Mouse (Mus musculus) layer of hippocampus, postnatal 14 days (tissue): ENCODE results near the gene Anxa6. TPM values are rescaled to one million over a fixed set of nuclear protein-coding genes. Genes with fewer than 3 reads are reported as not detected.

Experiments
- DNase-seq, 2 experiments: peaks; one replicate each; pipeline ENCODE4 v3.0.0; 2021 to 2022; ENCODE audit warnings: low spot score in 2 of 2, mixed read lengths in 1 of 2
- total RNA-seq, 2 experiments: library from RNA; stranded (reverse); gene quantifications; 2 replicates each; pipeline ENCODE4 v1.2.3; 2021

Anxa6 gene
- total RNA-seq, 2 experiments from 2014 or later = 90.3 to 93.8 TPM

GRCm38 (mm10) chr11:55031211-55031990 lies 1.8 kb downstream of the Anxa6 start:
- DNase-seq = no peak

GRCm38 (mm10) chr11:55028509-55028908 lies 4.7 kb downstream of the Anxa6 start:
- no peak for DNase-seq

DNA sequence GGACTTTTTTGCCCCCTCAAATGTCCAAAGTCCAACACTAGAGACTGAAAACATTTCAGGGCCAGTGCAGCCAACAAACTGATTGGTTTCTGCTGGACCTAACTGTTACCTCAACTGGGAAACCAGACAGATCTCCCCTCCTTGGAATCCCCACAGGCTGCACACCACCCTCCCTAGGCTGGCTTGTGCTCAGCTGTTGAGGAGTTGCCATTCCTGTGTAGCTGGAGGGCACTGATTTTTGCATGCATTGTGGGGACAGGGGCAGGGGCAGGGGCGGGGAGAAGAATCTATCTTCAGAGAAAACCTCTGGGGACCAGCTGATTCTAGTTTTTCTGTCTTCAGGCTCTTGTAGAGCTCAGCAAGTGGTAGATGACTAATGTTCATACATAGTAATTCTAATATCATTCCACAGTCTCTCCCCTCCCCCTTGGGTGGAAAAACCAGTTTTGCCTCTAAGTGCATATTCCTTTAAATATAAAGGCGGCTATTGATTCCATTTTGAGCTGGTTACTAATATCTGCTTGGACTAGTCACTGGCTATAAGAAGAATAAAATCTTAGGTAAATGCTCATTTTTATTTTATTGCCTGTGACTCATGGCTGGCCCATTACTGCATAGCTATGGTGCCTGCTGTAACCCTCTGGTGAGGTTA lies 5.9 kb downstream of the Anxa6 start:
- no peak for DNase-seq

DNA sequence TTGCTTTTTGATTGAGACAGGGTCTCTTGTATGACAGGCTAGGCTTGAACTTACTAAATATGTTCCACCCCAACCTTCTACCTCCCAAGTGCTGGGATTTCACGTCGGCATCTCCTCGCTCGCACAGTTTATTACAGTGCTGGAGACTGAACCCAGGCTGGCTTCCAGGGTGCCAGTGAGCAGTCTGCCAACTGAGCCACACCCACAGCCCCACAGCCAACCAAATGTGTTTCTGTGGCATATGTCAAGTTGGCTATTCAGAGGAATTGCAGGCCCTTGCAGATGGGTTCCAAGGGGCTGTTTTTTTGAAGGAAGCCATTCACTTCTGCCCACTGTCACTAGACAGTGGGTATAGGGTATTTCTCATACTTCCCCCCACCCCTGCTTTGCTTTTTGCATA lies 7.3 kb downstream of the Anxa6 start:
- DNase-seq = peak in 1 of 2 experiments; percentile 52

- DNase-seq = no peak
These were observed 9.7 kb downstream of the Anxa6 start for GRCm38 (mm10) chr11:55023583-55023982.

DNA sequence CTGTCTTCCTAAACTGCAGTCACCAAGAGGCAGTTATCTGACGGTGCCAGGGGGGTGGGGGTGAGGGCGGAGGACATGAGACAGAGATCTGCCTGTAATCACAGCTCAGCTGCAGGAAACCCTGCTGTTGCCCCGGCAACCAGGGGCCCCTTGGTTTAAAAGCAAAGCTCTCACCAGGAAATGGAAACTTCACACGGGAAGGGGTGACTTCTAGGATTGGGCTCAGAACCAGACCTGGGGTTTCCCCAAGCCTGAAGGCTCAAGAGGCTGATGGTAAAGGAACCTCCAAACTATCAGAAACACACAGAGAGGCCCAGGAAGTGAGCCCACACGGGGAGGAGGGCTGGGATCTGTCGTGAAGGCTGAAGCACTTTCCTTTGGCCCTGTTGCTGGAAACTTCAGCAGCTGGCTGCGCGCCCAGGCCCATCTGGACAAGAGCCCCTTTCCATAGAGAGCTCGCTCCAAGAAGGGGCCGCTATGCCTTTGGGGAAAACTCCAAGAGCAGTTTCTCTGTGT lies 10.1 kb downstream of the Anxa6 start:
- DNase-seq = peak; percentile 71 to 86

DNA sequence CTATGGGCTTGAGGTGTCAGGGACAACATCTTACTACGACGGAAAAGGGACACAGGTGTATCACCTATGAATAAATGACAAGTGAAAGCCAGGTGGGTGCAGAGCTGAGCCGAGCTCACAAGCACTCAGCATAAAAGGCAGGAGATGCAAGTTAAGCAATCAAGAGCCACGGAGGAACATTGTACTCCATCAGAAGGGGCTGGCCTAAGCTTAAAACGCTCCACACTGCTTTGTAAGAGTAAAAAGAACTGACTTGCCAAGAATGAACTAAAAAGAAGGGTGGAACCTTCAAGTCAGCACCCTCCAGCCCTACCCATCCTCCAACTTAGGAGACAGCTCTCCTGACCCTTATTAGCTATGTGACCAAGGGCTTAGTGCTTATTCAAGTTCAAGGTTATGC lies 10.7 kb downstream of the Anxa6 start:
- DNase-seq = no peak

- no peak for DNase-seq
These were observed 11.4 kb downstream of the Anxa6 start for GRCm38 (mm10) chr11:55021859-55022258.

DNA sequence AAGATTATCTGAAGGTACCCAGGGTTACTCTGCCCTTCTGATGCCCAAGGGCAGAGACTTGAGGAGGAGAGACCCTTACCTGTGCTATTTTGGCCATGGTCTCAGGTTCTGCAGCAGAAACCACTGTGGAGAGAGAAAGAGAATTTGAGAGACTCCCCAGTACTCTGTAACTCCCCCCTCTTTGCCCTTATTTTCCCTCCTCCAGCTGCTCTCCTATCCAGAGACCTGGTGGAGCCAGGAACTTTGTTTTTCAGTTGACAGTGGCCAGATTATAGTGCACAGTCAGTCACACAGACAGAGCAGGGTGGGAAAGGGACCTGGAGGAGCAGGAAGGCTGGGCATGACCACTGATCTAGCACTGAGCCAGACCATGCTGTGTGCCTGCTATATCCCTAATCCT lies 11.8 kb downstream of the Anxa6 start:
- DNase-seq = no peak

GRCm38 (mm10) chr11:55019711-55020110 lies 13.5 kb downstream of the Anxa6 start:
- no peak for DNase-seq

DNA sequence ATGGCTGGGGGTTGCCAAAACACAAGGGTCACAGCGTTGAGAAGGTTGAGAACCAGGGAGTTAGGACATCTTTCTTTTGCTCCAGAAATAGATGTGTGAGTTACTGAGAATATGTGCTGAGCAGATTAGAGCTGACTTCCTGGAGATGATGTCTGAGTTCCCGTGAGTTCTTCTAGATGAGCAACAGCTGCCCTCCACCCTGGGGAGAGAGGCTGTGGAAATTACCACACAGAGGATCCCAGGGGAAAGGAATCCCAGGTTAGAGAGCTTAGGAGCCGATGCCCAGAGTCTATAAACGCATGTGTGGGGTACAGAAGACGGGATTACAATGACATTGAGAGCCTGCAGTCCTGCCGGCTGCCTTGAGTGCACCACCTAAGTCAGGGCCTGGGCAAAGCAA lies 15.2 kb downstream of the Anxa6 start:
- no peak for DNase-seq

- DNase-seq = peak; percentile 28 to 65
These were observed 16.0 kb downstream of the Anxa6 start for GRCm38 (mm10) chr11:55017201-55017600.

DNA sequence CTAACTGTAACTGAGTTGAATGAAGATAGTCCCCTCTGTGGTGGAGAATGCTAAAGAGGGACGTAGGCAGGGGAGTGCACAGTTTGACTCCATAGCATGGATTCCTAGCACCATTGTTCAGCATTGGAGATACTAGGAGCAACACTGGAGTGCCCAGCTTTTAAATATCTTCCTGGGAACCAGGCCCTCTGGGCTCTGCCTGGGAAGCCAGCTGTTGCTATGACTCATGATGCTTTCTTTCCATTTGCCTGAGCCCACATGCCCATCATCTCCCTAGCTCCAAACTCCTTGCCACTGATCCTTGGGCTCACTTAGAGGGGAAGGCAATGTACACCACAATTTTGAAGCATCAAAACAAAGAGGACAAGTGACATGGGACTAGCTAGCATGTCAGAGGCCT lies 16.5 kb downstream of the Anxa6 start:
- DNase-seq = no peak

DNA sequence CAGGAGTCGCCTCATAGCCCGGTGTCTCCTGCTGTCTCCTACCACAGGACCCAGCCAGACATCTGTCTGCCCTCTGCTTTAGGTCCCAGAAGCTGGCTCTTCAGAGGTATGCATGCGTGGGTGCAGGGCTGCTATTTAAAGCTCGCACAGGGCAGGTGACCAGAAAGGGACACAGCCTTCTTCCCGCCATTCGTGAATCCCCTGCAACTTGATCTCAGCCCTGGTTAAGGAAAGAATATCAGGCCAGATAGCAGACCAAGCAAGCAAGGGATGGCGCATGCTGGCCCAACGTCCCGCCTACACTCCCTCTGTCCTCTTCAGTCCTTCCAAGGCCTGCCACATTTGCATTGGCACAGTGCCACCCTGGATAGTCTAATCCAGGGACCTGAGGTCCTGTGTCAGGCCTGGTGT lies 17.4 kb downstream of the Anxa6 start:
- peak; percentile 45 to 67 for DNase-seq

DNA sequence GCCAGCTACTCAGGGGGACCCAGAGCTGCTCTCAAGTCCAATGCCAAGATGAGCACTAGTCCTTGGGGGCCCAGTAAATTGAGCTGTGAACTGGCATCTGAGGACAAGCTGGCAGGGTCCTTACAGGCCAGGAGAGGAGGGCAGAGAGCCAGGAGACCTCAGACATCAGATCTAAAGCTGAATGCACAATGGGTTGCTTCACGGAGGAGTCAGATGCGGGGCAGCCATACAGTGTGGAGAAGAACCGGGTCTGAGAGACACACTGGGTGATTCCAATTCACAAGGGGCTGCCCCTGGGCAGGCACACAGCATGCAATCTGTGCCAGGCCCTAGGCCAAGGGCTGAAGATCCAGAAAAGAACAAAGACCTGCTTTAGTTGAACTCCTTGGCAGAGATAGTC lies 18.0 kb downstream of the Anxa6 start:
- DNase-seq = peak; percentile 35 to 71

- DNase-seq = no peak
These were observed 19.4 kb downstream of the Anxa6 start for GRCm38 (mm10) chr11:55013802-55014201.

- DNase-seq = no peak
These were observed 20.4 kb downstream of the Anxa6 start for GRCm38 (mm10) chr11:55012551-55013521.

- no peak for DNase-seq
These were observed 21.8 kb downstream of the Anxa6 start for GRCm38 (mm10) chr11:55011440-55011839.

GRCm38 (mm10) chr11:55008230-55008629 lies 25.0 kb downstream of the Anxa6 start:
- DNase-seq = no peak

GRCm38 (mm10) chr11:55005684-55006083 lies 27.6 kb downstream of the Anxa6 start:
- DNase-seq = no peak

GRCm38 (mm10) chr11:55004970-55005502 lies 28.2 kb downstream of the Anxa6 start:
- no peak for DNase-seq
